Mouse (Mus musculus) forebrain, embryonic 11.5 days (tissue): ENCODE measurements at regions not wholly inside any gene's neighbourhood (a gene's known extent, or its start where the extent isn't known, plus 50 kb on each side); places are given as distances from the start of the nearest gene placed in this dataset.

ENCODE experiments used
- ATAC-seq: fragments of 200-750 bp; cut with Nextera tagmentation; replicated peaks from 2 replicates; pipeline ENCODE4 v1.8.0; 2017; ENCODE audit warnings: moderate TSS enrichment; ENCODE audit not compliant: low FRiP score
- DNase-seq: peaks from one replicate; pipeline ENCODE4 v3.0.0-alpha.2; 2017; ENCODE audit warnings: low spot score
- H3K27ac ChIP-seq: fragments of 300-500 bp; sonication (generic); 2 replicates; pipeline ENCODE4 v1.5.1; 2014; ENCODE audit warnings: low read depth, low read length
- H3K27me3 ChIP-seq: fragments of 300-500 bp; sonication (generic); 2 replicates; pipeline ENCODE4 v1.6.1; 2014; ENCODE audit warnings: mild to moderate bottlenecking, low read length, mixed read lengths; ENCODE audit not compliant: control insufficient read depth, insufficient read depth
- H3K36me3 ChIP-seq: fragments of 300-500 bp; sonication (generic); 2 replicates; pipeline ENCODE4 v1.6.1; 2014; ENCODE audit warnings: mild to moderate bottlenecking, low read length, moderate library complexity, mixed read lengths; ENCODE audit not compliant: control insufficient read depth, insufficient read depth
- H3K4me1 ChIP-seq: fragments of 300-500 bp; sonication (generic); replicated peaks from 2 replicates; pipeline ENCODE4 v1.6.1; 2014; ENCODE audit warnings: low read length, mixed read lengths; ENCODE audit not compliant: control insufficient read depth, insufficient read depth
- H3K4me2 ChIP-seq: fragments of 300-500 bp; sonication (generic); 2 replicates; pipeline ENCODE4 v1.6.1; 2014; ENCODE audit warnings: low read depth, mild to moderate bottlenecking, low read length, moderate library complexity, mixed read lengths; ENCODE audit not compliant: severe bottlenecking
- H3K4me3 ChIP-seq: fragments of 300-500 bp; sonication (generic); 2 replicates; pipeline ENCODE4 v1.5.1; 2014; ENCODE audit warnings: low read depth, low read length
- H3K9ac ChIP-seq: fragments of 300-500 bp; sonication (generic); 2 replicates; pipeline ENCODE4 v1.6.1; 2014; ENCODE audit warnings: low read length
- H3K9me3 ChIP-seq: fragments of 300-500 bp; sonication (generic); 2 replicates; pipeline ENCODE4 v1.6.1; 2016; ENCODE audit warnings: low read length, mixed read lengths; ENCODE audit not compliant: control insufficient read depth
- WGBS: fragments of 180-500 bp; shearing (Covaris S2); extraction: QIAGEN DNeasy Blood & Tissue Kit; methylation state at CpG from one replicate; pipeline ENCODE4 v1.1.7; 2014; 5-methylcytosine and 5-hydroxymethylcytosine counted together

- DNase-seq: no peak
- Histone ChIP-seq H3K27ac (no peak overlapping the region), H3K4me3 (no peak overlapping the region), H3K27me3 (no peaks in the 10 kb centered on the region; the same call in 1 of the 2 replicates), H3K4me1 (peaks cover 6% of the 10 kb centered on the region; the same call in 1 of the 2 replicates), H3K9me3 (no peaks in the 10 kb centered on the region), H3K36me3 (no peaks in the 10 kb centered on the region), H3K9ac (no peak overlapping the region), H3K4me2 (no peak overlapping the region)
- WGBS: 81% methylated on average over 9 of the region's 9 CpGs
- no peak for ATAC-seq
Measured at GRCm38 (mm10) chr1:64442179-64442874, 90.1 kb upstream of the Creb1 start.

DNA sequence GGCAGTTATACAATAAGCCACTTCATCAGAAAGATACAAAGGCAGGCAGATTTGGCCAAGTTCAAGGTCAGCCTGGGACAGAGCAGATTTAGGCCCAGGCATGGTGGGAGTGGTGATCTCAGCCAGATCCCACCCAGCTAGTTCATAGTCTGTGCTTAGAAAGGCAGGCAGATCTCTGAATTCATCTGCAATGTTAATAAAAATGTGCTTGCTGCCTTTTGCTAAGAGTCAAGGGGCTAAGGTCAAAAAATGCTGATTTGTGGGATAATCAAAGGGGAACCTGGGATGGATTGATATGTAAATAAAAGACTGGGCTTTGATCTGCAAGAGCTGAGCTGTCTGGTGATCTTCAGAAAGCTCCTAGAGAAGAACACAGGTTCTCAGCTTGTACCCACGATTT, 109.2 kb upstream of the Creb1 start:
- H3K27me3 ChIP-seq: no peaks in the 10 kb centered on the region
- ATAC-seq: no peak
- no peak for DNase-seq
- H3K9me3 ChIP-seq: no peaks in the 10 kb centered on the region; the same call in 1 of the 2 replicates
- H3K36me3 ChIP-seq: no peaks in the 10 kb centered on the region
- no peak overlapping the region for H3K9ac ChIP-seq
- H3K27ac ChIP-seq: no peak overlapping the region
- 72% methylated on average over 1 of the region's 1 CpGs for WGBS
- no peak overlapping the region for H3K4me3 ChIP-seq
- no peak overlapping the region for H3K4me2 ChIP-seq
- H3K4me1 ChIP-seq: no peaks in the 10 kb centered on the region

DNA sequence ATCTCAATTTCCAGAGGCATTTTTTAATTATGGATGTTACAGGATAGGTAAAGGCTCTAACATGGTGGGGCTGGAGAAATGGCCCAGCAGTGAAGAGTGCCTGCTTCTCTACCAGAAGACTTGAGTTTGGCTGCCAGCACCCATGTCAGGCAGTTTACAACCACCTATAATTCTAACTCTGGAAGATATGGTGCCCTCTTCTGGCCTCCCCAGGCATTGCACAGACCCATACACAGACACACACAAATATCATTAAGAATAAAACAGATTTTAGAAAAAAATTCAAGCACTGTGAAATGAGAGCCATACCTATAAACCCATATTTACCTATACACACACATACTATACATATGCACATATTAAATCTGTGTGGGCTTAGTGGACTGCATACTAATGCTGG, 113.9 kb upstream of the Creb1 start:
- H3K9ac ChIP-seq: no peak overlapping the region
- no peak overlapping the region for H3K4me3 ChIP-seq
- H3K36me3 ChIP-seq: no peaks in the 10 kb centered on the region
- DNase-seq (no peak), ATAC-seq (no peak)
- no peaks in the 10 kb centered on the region; the same call in 1 of the 2 replicates for H3K9me3 ChIP-seq
- no peak overlapping the region for H3K4me2 ChIP-seq
- H3K4me1 ChIP-seq: no peaks in the 10 kb centered on the region
- no peak overlapping the region for H3K27ac ChIP-seq
- no peaks in the 10 kb centered on the region for H3K27me3 ChIP-seq

DNA sequence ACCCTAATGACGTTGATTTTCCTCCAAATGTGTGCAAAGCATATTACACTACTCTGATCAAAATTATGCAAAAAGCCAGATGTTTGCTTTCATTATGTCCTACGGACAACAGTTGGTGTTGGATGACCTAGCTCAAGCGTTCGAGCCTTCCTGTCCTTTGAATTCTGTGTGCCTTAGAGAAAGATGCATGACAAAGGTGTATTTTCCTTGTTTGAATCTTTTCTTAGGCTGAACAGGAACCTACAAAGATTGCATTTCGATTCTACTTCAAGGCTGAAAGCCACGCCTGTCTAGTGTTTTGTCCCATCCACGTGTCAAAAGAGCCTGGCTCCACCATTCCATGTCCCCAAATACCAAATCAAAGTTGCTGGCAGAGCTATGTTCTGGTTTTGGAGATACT, 116.5 kb upstream of the Creb1 start:
- Histone ChIP-seq H3K36me3 (no peaks in the 10 kb centered on the region), H3K27ac (no peak overlapping the region), H3K4me2 (no peak overlapping the region), H3K27me3 (no peaks in the 10 kb centered on the region), H3K9ac (no peak overlapping the region), H3K4me1 (no peaks in the 10 kb centered on the region), H3K9me3 (no peaks in the 10 kb centered on the region; the same call in 1 of the 2 replicates), H3K4me3 (no peak overlapping the region)
- WGBS: 90% methylated on average over 7 of the region's 7 CpGs
- DNase-seq (no peak), ATAC-seq (no peak)

- Histone ChIP-seq H3K4me2 (no peak overlapping the region), H3K27me3 (no peaks in the 10 kb centered on the region), H3K9ac (no peak overlapping the region), H3K9me3 (no peaks in the 10 kb centered on the region), H3K4me1 (peaks cover 3% of the 10 kb centered on the region; the same call in 1 of the 2 replicates), H3K4me3 (no peak overlapping the region), H3K27ac (no peak overlapping the region), H3K36me3 (no peaks in the 10 kb centered on the region)
- ATAC-seq (no peak), DNase-seq (no peak)
- 92% methylated on average over 4 of the region's 4 CpGs for WGBS
Measured at GRCm38 (mm10) chr1:64413181-64413560, 119.3 kb upstream of the Creb1 start.

DNA sequence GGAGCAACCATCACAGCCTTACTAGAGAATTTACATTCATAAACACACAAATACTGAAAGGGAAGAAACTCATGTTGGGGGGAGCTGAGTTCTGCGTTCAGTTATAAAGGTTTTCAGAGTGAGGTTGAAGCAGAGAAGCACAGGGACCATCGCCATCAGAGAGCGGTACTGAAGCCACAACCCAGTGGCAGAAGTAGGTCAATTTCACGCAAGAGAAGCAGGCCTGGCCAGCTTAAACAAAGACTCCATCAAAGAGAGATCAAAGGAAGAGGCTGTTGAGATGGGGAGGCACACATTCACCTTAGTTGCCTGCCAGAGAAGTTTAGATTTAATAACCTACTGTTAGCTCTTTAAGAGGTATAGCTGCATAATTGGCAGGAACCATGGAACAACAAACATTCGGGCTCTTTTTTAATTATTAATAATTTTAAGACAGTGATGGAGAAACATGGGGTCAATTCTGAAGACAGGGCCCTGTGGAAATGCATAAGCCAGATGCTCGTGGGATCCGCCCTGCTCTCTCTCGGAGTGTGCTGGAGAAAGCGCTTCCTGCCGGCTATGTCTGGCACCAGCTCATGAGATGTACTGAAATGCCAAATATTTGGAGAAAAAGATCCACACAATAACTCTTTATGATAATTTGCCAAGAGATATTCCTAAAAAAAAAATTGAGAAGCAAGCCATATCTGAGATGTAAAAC, 119.8 kb upstream of the Creb1 start:
- 86% methylated on average over 10 of the region's 10 CpGs for WGBS
- peaks cover 3% of the 10 kb centered on the region; the same call in 1 of the 2 replicates for H3K4me1 ChIP-seq
- H3K27ac ChIP-seq: no peak overlapping the region
- DNase-seq (no peak), ATAC-seq (no peak)
- H3K36me3 ChIP-seq: no peaks in the 10 kb centered on the region
- H3K9me3 ChIP-seq: no peaks in the 10 kb centered on the region
- no peaks in the 10 kb centered on the region for H3K27me3 ChIP-seq
- H3K4me2 ChIP-seq: no peak overlapping the region
- no peak overlapping the region for H3K9ac ChIP-seq
- no peak overlapping the region for H3K4me3 ChIP-seq

GRCm38 (mm10) chr1:64411851-64412480, 120.5 kb upstream of the Creb1 start:
- Histone ChIP-seq H3K4me2 (no peak overlapping the region), H3K4me1 (peaks cover 3% of the 10 kb centered on the region; the same call in 1 of the 2 replicates), H3K4me3 (no peak overlapping the region), H3K9ac (no peak overlapping the region), H3K36me3 (no peaks in the 10 kb centered on the region), H3K27me3 (no peaks in the 10 kb centered on the region), H3K27ac (no peak overlapping the region), H3K9me3 (no peaks in the 10 kb centered on the region)
- DNase-seq (no peak), ATAC-seq (no peak)
- 93% methylated on average over 4 of the region's 4 CpGs for WGBS

DNA sequence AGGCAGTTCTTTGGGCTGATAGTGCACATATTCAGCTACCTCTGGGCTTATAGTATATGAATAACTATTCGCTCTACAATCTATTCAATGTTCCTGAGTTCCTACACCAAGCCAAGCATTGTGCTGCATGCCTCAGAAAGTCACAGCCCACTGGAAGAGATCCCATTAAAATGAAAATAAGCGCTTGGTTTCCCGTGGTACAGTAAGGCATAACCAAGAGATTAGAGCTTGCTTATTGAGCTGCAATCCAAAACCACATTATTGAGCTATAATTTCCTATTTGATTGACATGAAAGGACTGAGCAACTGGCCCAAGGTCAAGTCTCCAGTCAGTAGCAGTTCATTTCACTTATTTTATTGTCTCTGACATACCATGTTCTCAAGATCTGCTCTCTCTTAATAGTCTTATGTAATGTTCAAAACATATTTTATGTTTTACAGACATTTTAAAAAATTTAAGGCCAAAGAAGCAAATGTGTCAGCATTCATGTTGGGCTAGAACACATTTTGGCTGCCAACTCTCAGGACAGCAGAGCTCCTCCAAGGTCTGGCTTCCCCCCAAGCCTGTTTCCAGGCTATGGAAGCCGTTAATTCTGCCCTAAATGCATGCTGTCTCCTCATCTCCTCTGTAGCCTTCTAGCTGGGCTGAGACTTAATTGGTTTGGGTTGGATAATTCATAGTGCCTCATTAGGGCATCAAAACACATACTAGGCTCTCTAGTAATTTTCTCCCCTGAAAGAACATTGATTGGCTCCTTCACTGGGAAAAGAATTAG, 123.5 kb upstream of the Creb1 start:
- H3K27ac ChIP-seq: peak overlapping the region; percentile 41; the same call in 1 of the 2 replicates
- WGBS: 65% methylated on average over 4 of the region's 4 CpGs
- H3K9ac ChIP-seq: no peak overlapping the region
- peaks cover 3% of the 10 kb centered on the region; the same call in 1 of the 2 replicates for H3K4me1 ChIP-seq
- no peak overlapping the region for H3K4me2 ChIP-seq
- H3K4me3 ChIP-seq: no peak overlapping the region
- H3K36me3 ChIP-seq: no peaks in the 10 kb centered on the region
- H3K9me3 ChIP-seq: no peaks in the 10 kb centered on the region
- ATAC-seq: peak; percentile 78
- H3K27me3 ChIP-seq: no peaks in the 10 kb centered on the region
- DNase-seq: no peak
